Mouse (Mus musculus) hindlimb bud, embryonic 11.5 days (tissue): ENCODE data around the gene Krt71.

Experiments
- DNase-seq: peaks from one replicate; pipeline ENCODE4 v3.0.0-alpha.2; 2012; ENCODE audit warnings: low read depth, low spot score; ENCODE audit errors: extremely low spot score

Krt71 gene

DNA sequence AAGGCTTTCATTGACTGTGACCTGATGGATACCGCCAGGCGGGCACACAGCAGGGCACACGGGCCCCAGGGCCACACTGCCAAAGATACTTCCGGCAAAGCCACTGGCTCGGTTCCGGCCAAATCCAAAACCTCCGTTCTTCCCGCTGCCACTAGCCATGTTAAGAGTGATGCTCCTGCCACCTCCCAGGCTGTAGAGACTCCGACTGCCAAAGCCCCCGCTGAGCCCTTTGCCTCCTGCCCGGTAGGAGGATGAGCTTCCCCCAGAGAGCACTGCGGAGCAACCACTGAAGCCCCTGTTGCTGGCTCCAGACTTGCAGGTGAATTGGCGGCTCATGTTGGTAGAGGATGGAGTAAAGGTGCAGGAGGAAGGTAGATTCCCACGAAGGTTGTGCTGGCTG, at the start of gene Krt71:
Gene Krt71, minus strand, starts transcription at position 399 of the 400 bp plus-strand sequence.
- DNase-seq: no peak

GRCm38 (mm10) chr15:101790867-101791266, 48.0 kb upstream of the Krt71 start:
- DNase-seq: no peak

DNA sequence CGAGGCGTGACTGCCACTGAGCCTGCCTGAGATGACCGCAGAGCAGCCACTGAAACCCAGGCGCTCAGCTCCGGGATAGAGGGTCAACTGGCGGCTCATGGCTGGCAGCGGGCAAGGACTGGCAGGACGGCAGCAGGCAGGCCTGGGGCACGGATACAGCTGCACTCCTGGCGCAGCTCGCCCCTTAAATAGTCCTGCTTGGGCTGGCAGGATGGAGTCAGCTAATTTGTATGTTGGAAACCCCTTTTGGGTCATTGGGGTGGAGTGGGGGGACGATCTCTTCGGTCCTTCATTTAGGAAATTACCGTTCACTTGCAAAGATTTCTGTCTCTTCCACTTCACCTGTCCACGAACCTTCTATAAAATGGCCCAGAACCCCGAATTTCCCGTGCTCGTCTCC, 43.5 kb upstream of the Krt71 start, which contains the start of gene Krt72:
Gene Krt72, minus strand, starts transcription at position 101 of the 400 bp plus-strand sequence.
- DNase-seq: no peak

GRCm38 (mm10) chr15:101773420-101773819, 30.5 kb upstream of the Krt71 start:
- DNase-seq: no peak

- DNase-seq: peak; percentile 78
Observed at GRCm38 (mm10) chr15:101772711-101773081, 29.8 kb upstream of the Krt71 start.

DNA sequence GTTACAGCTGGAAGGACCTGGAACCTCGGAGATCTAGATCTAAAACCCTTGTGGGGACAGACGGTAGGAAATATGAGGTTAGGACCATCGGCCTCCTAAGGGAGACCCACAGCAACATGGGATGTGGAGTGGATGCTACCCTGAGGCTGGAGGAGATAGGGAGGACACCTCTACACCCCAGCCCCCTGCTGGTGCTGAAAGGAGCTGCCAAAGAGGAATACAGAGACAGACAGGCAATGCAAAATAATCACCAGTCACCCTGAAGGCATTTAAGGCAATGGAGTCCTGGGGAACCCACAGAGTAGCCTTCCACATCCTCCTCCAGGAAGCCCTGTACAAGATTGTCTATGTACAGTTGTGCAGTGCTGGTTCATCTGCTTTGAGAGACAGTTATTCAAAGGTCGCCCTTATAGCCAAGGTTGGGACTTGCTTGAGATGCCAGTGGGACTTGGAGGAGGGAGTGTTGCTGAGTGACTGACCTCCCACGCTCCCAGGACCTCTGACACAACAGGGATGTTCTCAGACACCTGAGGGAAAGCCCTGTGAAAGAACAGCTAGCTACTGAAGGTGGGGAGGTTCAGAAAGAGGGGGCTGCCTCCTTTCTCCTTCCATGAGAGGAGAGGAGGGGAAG, 29.3 kb upstream of the Krt71 start:
- no peak for DNase-seq

DNA sequence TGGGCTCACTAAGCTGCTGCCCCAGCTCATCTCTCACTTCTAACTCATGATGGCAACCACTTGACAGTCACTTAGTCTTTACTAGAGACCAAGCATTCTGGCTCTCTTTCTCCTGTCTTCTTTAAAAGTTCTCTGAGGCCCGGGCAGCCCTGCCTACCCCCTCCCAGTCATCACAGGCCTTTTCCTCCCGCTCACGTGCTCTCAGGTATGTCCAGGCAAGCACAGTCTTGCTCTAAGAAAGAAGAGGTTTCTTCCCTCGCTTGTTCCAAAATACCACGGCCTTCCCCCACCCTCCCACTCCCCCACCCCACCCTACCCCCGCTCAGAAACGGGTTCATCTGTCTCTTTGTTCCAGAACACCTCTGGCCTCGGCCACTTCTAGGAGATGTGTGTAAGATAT, 27.3 kb upstream of the Krt71 start:
- DNase-seq: no peak

- no peak for DNase-seq
Observed at GRCm38 (mm10) chr15:101737786-101738185, 5.1 kb downstream of the Krt71 start.

- DNase-seq: no peak
Observed at GRCm38 (mm10) chr15:101730653-101731052, 12.3 kb downstream of the Krt71 start.

DNA sequence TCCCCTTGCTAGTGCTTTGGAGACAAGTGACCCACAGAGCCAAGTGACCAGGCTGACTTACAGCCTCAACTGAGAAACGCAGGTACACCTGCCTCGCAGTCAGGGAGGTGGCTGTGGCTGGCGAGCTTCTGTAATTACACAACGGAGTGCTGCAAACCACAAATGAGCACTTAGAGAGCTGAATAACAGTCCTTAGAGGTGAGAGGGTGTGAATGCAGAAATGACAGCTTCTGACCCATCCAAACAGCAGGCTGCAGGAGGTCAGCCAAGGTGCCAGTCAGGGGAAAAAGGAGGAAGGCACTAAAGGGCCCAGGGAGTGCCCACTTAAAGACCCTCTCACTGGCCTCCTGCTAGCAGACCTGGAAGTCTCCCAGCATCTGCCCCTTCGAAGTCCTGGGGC, 18.2 kb downstream of the Krt71 start:
- no peak for DNase-seq

GRCm38 (mm10) chr15:101715831-101716230, 27.1 kb downstream of the Krt71 start:
- no peak for DNase-seq

DNA sequence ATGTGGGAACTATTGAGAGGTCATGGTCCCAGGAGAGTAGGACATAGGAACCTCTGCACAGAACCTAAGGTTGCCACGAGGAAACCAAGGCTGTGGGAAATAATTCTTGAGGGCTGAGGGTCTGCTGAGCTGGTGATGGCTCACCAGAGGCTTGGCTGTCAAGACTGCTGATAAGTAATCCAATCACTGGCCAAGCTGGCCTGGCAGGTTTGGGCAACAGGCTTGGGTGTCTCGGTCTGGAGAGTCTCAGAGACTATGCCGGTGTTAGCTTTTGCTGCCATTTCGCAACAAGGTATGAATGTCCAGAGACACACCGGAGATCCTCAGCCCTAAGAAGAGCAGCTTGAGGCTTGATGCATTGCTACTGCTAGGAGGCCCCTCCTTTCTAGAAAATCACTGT, 28.6 kb downstream of the Krt71 start:
- DNase-seq: no peak

DNA sequence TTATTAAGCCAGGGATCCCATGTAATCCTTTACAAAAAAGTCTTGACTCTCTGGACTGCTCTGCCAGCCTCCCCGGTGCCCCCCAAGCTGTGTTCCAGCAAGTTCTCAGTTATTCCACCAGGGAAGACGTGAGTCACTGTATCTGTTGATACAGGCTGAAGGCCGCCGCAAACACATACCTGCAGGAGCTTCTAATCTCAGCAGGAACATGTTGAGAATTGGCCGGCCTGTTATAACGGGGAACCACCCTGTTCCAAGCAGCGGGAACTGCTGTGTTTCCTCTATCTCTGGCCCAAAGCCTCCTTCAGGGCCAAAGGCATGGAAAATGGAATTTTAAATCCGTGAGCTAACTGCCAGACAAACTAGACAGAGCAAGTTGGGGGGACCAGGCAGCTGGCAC, 29.2 kb downstream of the Krt71 start:
- DNase-seq: no peak

DNA sequence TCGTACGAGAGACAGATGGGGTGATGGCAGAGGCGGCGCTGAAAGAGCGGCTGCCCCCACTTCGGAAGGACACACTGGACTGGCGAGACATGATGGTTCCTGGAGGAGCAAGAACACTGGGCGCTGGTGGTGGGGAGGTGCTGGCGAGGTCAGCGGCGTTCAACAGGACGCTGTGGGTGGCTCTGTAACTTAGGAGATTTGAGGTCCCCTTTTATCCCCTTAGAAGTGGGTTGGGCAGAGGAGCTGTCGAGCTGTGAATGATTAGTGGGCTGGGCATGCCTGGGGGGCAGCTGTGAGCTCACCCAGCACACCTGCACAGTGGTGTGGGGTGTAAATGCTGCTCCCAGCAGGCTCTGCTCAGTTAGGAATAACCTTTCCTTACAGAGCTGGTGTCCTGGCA, 30.2 kb downstream of the Krt71 start, which contains the start of gene Krt5:
Gene Krt5, minus strand, starts transcription at position 179 of the 400 bp plus-strand sequence.
- no peak for DNase-seq

GRCm38 (mm10) chr15:101708683-101709082, 34.2 kb downstream of the Krt71 start:
- DNase-seq: no peak

- DNase-seq: no peak
Observed at GRCm38 (mm10) chr15:101707454-101707853, 35.5 kb downstream of the Krt71 start.

DNA sequence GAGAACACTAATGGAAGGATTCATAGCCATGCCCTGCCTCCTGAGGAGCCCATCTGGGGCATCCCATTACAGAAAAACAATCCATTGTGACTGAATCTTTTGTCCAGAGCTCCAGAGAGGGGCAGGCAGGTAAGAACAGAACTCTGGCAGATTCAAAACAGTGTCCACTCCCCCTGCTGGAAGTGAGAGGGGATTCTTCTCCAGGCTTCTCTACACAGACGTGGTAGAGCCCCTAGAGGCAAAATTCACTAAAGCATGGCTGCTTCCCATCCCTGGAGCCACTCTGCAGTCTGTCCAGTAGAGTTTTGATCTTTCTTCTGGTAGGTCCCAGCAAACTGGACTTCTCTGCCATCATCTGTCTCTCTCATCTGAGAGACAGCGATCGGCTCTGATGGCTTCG, 38.8 kb downstream of the Krt71 start:
- DNase-seq: no peak

GRCm38 (mm10) chr15:101702380-101702779, 40.5 kb downstream of the Krt71 start:
- no peak for DNase-seq

DNA sequence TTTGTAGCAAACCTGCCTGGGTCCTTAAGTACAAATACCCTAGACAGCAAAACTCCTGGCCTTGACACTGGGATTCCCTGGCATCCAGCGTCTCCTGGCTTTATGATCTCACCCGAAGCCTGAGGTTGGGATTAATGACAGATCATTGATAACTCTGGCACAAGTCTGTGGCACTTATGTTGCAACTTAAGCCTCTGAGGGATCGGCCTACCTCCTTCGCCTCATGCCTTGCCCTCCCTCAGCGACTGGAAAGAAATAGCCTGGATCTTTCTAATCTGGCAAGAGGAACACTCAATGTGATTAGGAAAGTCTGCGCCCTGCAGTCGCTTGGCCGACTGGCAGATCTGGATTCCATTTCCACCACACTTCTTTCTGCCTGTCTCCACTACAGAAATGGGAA, 43.0 kb downstream of the Krt71 start:
- DNase-seq: no peak

GRCm38 (mm10) chr15:101699192-101699591, 43.7 kb downstream of the Krt71 start:
- DNase-seq: no peak

- DNase-seq: no peak
Observed at GRCm38 (mm10) chr15:101697326-101698188, 45.4 kb downstream of the Krt71 start.

DNA sequence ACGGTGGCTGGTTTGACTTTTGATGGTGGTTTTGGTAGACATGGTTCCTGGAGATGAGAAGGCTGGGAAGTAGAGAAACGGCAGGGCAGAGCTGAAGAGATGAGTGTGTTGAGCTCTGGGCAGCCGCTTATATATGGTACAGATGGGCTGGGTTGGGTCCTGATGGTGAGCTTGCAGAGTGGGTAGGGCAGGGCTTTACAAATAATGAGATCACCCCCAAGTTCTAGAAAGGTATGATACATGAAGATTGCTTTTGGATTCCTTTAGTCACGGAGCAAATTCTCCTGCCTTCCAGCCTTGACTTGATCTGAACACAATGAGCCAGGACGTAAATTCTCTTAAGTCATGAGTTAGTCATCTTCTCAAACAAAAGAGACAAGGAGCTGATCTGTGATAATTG, 48.7 kb downstream of the Krt71 start, which contains the start of gene Krt6a:
Gene Krt6a, minus strand, starts transcription at position 101 of the 400 bp plus-strand sequence.
- no peak for DNase-seq
